Mouse (Mus musculus): Measurements from ENCODE around the gene Gcnt4.

Gene Gcnt4

GRCm38 (mm10) chr13:96993291-96993989, 69.0 kb downstream of the Gcnt4 start:
- DNase-seq (ENCODE audit: low spot score) = no peak

DNA sequence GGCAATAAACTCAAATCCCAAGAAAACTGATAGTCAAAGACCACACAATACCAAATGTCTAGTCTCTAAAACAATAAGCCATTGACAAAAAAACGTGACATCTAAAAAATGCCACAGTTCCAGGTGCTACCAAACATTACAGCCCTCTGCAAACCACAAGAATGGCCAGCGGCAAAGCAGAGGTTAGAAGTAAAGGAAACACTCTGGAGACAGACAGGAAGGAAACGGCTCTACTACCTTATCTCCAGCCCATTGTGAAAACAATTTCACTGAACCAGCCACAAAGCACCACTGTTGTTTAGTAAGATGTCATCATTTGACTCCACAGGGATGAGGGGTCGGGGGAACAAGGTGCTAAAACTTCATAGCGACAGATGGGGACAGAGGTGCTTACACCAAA, 70.8 kb downstream of the Gcnt4 start:
- DNase-seq (ENCODE audit: low spot score) = no peak

- no peak for DNase-seq (ENCODE audit: low spot score)
Measured at GRCm38 (mm10) chr13:96997080-96997479, 72.6 kb downstream of the Gcnt4 start.
